Mouse (Mus musculus): ENCODE results near the gene Tmem88.

Gene Tmem88

DNA sequence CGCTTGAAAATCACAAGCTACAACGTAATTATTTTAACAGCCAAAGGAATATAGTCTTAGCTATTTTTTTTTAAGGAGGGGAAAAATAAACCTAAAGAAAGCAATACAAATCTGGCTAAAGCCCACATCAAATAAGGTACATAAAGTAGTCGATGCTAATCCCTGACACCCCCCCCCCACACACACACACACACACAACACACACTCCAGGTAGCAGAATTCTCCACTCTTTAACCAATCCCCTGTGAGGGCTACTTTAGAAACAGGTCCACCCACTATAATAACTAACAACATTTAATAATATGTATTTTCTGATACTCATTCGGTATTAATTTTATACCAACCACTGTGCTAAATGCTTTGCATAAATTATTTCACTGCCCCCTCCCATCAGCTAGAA lies 18.5 kb upstream of the Tmem88 start:
- DNase-seq (ENCODE audit: low read depth), result no peak

- no peak for DNase-seq (ENCODE audit: low read depth)
Measured at GRCm38 (mm10) chr11:69415668-69416451, 17.8 kb upstream of the Tmem88 start.

- no peak for DNase-seq (ENCODE audit: low read depth)
Measured at GRCm38 (mm10) chr11:69415327-69415667, 17.3 kb upstream of the Tmem88 start.

GRCm38 (mm10) chr11:69414421-69415326 lies 16.6 kb upstream of the Tmem88 start:
- no peak for DNase-seq (ENCODE audit: low read depth)

GRCm38 (mm10) chr11:69413221-69414181 lies 15.5 kb upstream of the Tmem88 start, which contains the start of gene Kdm6b:
Gene Kdm6b (minus strand): TSS chr11:69413675.
- no peak for DNase-seq (ENCODE audit: low read depth)

DNA sequence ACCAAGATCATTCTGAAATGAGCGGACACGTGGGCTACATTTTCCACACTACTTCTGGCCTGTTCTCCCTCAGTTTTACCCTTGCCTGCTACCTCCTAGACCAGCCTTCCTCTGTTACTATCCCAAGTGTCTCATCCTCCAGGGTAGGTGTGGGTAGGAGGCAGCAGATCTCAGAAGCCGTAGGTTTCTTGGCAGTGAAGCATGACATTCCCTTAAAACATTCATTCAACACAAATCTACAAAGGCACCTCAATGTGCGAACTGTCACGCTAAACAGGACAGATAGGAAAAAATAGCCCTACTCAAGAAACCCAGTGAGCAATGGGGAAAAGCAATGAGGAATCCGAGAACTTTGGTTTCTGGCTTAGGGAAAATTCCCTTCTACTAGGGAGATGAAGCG lies 14.5 kb upstream of the Tmem88 start:
- DNase-seq (ENCODE audit: low read depth), result no peak

- no peak for DNase-seq (ENCODE audit: low read depth)
Measured at GRCm38 (mm10) chr11:69411538-69412203, 13.6 kb upstream of the Tmem88 start.

- DNase-seq (ENCODE audit: low read depth), result peak; percentile 87
Measured at GRCm38 (mm10) chr11:69411073-69411535, 13.1 kb upstream of the Tmem88 start.

DNA sequence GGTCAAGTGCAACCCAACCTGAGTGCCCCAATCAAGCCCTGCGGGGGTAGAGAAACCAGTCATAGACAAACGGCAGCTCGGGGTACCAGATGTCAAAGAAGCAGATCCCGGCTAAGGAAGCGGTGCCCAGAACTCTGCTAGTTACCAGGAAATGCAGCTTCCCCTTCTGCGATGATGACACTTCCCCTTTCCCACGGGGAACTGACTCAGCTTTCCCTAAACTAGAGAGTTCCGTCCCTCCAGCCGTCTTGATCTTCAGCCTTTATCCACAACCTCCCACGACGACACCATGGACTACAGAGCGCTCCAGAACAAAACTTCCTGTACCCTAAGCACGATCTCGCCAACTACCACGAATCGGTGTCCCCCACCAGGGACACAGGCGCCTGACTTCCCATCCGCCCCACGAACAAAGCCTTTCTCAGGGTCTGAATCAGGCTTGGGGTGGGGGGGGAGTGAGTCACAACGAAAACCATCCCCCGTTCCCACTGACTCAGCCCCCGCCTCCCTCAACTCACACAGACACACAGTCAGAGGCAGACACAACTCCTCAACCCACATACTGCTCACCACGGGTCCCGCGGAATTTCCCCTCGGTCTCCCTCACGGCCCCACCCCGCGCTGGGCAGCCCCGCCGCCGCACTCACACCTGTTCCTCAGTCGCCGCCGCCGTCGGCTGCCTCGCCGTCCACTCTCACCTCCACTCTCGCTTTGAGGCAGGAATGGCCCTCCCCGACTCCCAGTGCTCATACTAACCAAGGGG lies 12.5 kb upstream of the Tmem88 start:
- peak; percentile 83 for DNase-seq (ENCODE audit: low read depth)

- no peak for DNase-seq (ENCODE audit: low read depth)
Measured at GRCm38 (mm10) chr11:69410045-69410309, 11.9 kb upstream of the Tmem88 start.

- no peak for DNase-seq (ENCODE audit: low read depth)
Measured at GRCm38 (mm10) chr11:69409378-69410044, 11.5 kb upstream of the Tmem88 start.

DNA sequence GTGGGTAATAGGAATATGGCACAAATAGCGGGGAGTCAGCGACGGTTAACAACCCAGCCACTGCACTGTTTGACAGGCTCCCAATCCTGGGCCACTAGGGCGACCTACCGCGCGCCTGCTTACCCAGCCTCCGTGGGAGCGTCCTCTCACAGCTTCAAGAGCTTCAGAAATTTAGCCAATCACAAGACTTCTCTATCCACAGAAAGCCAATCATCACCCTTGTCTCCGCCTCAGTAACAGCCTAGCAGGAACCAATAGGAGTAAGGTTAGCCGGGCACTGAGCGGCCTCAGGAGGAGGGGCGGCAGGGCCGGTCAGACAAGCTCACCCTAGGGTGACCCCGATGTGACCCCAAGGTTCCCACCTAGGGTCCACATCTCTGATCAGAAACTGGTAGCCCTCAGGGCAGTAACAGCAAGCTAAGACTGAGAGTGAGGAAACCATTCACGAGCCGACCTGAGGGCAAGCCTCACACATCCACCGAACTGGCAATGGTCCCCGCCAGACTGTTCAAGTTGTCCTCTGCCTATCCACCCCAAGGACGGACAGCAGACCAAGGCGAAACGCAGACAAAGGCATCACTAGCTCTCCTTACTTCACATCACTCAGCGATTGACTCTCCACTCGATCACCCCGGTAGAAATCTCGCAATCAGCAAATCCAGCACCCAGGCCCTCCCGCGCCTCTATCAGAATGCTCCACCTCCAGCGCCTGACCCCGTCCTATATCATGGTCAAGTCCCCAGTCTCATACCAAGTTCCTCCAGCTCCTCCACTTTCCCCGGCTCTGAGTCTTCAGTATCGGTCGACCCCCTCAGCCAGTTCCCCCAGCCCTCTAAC lies 10.7 kb upstream of the Tmem88 start:
- DNase-seq (ENCODE audit: low read depth), result peak; percentile 93

GRCm38 (mm10) chr11:69407724-69408004 lies 9.6 kb upstream of the Tmem88 start:
- DNase-seq (ENCODE audit: low read depth), result no peak

- DNase-seq (ENCODE audit: low read depth), result no peak
Measured at GRCm38 (mm10) chr11:69406867-69407723, 9.1 kb upstream of the Tmem88 start.

- DNase-seq (ENCODE audit: low read depth), result no peak
Measured at GRCm38 (mm10) chr11:69406282-69406681, 8.2 kb upstream of the Tmem88 start.

DNA sequence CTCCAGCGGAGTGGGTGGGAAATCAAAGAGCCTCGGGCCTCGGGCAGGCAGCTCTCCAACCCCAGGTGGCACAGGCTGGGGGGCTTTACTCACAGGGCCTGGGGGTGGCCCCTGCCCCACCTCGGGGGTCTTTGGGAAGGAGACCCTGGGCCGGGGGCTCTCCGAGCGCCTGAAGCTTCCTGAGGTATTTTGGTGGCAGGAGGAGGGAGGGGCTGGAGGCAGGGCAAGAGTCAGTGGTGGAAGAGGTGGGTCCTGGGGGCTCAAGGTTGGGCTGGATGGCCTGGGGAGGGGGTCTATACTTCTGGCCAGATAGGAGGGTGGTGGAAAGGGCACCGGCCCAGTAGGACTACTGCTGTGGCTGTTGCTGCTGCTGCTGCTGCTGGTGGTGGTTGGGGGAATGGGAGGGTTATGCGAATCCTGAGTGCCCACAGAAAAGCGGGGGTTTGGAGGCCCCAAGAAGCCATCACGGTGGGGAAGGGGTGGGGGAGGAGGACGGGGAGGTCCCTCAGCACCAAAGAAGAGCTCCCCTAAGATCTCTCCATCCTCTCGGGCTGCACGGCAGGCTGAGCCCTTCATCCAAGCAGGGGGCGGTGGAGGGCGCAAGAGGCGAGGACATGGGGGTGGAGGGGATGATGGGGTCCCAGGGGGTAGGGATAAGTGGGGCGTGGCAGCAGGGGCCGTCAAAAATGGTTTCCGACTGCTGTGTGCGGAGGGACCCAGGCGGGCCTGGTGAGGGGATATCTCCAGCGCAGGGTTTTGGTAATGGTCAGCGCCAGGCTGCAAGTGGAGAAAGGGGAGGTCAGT lies 7.6 kb upstream of the Tmem88 start:
- no peak for DNase-seq (ENCODE audit: low read depth)

DNA sequence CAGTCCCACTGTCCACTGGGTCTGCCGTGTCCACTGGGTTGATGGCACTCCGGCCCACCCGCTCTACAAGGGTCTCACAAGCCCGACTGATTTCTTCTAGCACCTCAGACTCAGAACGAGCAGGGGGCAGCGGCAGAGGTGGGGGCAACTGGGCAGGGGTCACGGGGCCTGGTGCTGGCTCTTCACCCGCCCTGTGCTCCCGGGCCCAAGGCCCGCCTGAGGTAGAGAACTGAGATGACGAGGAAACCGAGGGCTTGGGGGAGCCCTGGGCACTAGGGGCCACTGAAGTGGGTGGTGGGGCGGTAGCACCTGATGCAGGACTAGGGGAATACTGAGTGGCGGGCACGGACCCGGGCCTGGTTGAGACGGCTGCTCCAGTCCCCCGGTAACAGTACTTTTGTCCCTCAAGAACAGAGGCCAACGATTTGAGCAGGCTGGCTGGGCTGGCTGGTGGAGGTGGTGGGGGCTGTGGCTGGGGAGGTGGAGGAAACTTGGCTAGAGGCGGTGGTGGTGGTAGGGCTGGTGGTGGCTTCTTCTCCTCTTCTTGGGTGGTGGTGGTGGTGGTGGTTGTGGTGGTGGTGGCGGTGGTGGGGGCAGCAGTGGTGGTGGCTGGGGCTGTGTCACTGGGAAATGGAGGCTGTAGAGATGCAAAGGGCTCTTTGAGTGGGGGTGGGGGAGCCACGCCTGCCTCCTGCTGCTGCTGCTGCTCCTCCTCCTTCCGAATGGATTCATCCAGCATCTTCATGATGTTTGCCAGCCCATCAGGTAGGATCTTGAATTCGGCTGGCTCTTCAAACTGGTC lies 6.8 kb upstream of the Tmem88 start:
- no peak for DNase-seq (ENCODE audit: low read depth)

Measured in fibroblast of lung, adult 2 months (primary cell).